Mouse (Mus musculus) retina, embryonic 14.5 days (tissue): Measurements from ENCODE around the gene Xpnpep1.

Experiments used
- DNase-seq: peaks from one replicate; pipeline ENCODE4 v3.0.0-alpha.2; 2015; ENCODE audit warnings: low spot score

The Xpnpep1 gene

GRCm38 (mm10) chr19:53040164-53041132, at the start of gene Xpnpep1:
Gene Xpnpep1, minus strand, starts transcription at chr19:53040214.
- DNase-seq, result no peak

DNA sequence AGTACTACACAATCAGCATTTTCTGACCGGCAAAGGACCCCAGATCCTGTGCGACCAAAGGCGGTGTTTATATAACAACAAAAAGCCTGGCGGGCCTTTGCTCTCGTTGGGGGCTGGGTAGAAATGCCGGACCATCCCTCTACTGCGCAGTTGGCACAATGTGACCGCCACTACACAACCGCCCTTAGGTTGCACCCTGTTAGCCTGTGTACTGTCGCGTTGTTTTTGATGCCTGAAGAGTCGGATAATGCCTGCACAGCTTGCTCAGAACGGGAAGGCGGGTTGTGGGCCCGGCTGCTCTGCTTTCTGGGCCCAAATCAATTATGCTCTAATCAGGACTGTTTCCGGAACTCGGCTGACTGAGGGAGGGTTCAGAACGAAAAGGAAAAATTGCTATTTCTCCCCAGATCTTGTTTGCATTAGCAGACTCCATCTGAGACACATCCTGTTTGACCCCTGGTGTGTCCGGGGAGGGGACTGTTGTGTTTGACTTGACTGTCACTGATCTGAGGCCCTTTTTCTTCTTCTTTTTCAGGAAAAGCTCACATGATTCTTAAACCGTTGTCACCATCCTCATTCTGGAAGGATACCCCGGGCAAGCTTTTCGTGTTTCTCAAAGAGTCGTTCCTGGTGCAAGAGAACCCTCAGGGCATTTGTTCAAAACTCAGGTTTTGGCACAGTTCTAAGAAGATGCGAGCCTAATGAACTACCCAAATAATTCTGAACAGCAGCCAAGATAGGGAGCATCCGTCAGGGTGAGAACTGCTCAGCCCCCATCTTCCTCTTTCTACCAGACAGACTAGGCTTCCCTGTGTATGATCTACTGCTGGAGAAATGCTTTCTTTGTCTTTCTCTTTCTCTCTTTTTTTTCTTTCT, 47.5 kb upstream of the Xpnpep1 start:
- no peak for DNase-seq

DNA sequence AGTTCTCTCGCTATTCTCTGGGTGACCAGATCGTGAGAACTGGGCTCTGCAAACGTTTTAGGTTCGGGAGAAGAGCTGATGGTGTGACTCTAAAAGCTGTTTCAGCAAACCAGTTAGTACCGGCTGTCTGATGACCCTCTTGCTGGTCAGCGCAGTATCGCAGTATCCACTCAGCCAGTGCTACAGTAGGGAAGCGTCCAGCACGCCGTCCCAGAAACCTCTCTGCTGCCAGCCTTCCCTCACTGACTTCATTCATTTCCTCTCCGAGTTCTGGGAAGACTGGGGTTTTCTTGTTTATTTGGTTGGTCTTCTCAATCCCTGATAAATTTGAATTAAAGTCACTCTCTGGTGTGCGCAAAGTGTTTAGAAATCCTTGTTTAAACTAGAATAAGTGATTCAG, 46.8 kb upstream of the Xpnpep1 start:
- DNase-seq, result no peak

DNA sequence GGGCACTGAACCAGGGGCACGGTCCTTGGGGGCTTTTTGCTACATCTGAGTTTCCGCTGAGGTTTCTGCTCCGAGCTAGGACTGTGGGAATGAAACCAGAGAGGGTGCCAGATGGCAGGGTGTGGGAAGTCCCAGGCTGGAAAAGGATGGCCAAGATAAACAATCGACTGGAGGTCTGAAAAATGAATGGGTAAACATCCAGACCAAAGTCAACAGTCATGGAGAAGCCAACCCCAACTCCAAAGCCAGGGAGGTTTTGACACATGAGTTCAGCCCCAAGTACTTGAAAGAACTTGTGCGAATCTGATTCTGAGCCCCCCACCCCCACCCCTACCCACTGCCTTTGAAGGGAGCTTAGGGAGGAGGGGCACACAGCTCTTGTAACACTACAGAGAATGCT, 44.7 kb upstream of the Xpnpep1 start:
- DNase-seq, result no peak

DNA sequence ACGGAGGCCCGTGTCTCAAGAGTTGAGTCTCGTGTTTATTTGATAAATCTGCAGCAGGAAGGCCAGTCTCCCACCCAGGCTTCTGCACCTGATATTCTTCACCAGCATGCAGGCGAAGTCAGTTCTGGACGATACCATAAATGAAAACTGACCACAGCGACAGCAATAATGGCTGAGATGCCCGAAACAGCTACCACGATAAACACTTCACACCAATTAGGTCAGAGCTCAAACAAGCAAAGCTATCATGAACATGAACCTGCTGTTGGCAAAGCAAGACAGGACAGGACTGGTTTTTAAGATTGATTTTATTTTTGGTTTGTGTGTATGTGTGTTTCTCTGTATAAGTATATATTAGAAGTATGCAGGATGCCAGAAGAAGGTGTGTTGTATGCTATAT, 42.8 kb upstream of the Xpnpep1 start:
- no peak for DNase-seq

GRCm38 (mm10) chr19:53081339-53081738, 41.3 kb upstream of the Xpnpep1 start:
- DNase-seq, result no peak

DNA sequence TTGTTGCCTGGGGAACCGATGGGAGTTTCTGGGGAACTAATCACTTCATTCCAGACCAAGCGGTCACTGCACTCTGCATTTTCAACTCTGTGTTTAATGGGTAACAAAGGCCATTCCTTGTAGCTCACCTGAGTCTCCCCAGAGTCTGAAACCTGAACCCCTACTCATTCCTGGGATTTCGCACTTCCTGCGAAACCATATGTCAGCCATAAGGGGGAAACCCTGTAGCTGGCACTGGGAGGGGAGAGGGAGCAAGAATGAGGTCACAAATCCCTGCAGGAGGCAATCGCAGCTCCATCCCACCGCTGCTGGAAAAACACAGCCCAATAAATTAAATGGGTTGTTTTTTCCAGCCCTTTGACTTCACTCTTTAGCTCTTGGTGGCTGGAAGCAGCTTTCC, 40.9 kb upstream of the Xpnpep1 start:
- DNase-seq, result no peak

DNA sequence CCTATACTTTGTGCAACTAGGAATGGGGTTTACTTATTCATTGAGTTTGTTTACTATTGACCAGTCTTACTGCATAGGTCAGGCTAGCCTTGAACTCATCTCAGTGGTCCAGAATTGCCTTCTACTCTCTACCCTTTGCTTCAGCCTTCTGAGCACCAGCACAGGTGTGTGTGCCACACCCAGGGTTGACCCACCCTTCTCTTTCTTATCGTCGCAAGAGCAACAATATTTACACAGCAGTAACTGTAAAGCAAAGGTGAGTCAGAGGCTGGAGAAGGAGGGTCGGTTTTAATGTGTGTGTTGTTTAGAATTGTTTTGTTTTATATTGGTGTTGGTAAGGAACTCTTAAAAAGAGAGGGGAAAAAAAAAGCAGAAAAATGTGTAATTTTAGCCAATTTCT, 40.5 kb upstream of the Xpnpep1 start:
- DNase-seq, result no peak

- no peak for DNase-seq
Observed at GRCm38 (mm10) chr19:53080026-53080425, 40.0 kb upstream of the Xpnpep1 start.

GRCm38 (mm10) chr19:53078271-53079085, 38.5 kb upstream of the Xpnpep1 start:
- DNase-seq, result no peak

GRCm38 (mm10) chr19:53077278-53077677, 37.3 kb upstream of the Xpnpep1 start:
- no peak for DNase-seq

DNA sequence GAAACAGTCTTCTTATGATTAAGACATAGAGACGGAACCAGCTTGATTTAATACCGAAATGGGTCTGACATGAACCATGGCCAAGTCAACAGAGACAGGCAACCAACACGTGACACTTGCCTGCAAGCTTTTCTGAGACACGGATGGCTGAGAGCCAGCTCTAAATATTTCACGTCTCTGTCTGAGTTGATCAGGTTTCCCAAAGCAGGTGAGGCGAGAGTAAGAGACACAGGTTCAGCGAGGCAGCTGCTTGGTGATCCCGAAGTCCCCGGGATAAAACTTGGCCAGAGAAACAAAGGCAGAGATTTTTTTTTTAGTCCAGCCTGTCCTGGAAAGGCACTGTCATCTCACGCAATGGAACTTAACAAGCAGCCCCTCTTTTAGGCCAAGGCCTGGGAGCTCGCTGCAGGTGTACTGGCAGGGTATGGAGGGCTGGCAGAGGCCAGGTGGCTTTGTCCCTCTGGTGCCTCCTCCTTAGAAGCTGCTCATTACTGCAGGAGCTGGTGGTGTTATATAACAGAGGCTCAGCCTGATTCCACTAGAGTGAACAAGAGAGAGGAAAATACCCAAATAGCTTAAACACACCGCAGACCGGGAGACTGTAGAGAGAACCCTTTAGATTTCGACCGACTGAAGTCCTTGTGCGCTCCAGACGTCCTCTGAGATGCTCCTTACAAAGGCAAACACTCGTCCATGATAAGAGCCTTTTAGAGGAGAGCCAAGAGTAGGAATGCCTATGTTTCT, 36.4 kb upstream of the Xpnpep1 start:
- DNase-seq, result no peak

DNA sequence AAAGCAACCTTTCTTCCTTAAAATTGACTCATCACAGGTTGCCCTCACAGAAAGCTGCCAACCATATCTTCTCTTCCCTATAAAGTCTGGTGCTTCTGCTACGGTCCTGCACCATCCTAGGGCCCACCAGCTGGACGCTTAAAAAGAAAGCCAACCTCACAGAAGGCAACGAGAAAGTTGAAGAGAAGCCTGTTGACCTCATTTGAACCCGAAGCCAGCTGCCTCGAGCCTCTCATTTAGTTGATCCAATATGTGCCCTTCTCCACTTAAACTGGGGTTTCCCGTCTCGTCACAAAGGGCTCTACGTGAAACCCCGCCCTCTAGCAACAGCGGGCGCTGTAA, 35.9 kb upstream of the Xpnpep1 start:
- DNase-seq, result no peak

- no peak for DNase-seq
Observed at GRCm38 (mm10) chr19:53074899-53075722, 35.1 kb upstream of the Xpnpep1 start.

- DNase-seq, result no peak
Observed at GRCm38 (mm10) chr19:53073521-53073920, 33.5 kb upstream of the Xpnpep1 start.

DNA sequence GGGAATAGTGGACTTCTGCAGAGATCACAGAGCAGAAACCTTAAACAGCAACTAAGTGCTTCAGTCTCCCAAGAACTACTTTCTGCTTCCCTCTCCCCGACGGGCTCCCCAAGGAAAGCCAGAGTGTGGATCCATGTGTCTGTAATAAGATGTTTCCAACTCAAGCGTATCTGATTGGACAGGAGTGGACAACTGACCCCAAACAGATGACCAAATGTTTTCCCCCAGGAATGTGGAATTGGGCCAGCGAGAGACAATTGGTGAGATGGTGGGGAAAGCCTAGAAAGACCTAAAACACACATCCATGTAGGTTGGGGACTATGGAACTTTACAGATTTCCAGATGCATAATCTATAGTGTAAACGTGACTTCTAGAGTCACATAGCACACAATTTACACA, 32.4 kb upstream of the Xpnpep1 start:
- DNase-seq, result no peak

DNA sequence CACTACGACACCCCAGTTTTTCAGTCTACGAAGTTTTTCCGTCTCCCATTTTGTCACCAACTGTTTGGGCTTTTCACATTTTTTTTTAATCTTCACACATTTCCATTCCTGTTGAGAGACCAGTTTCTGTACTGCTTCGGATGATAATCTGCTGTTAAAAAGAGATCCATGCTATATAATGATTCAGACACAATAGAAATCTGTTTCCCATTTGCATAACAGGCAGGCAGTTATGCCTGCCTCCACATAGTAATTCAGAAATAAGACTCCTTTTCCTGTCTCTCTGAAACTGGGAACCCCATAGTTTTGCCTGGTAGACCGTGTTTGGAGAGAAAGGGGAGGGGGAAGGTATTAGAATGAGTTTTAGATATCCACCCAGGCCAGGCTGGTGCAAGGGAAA, 31.6 kb upstream of the Xpnpep1 start:
- no peak for DNase-seq

DNA sequence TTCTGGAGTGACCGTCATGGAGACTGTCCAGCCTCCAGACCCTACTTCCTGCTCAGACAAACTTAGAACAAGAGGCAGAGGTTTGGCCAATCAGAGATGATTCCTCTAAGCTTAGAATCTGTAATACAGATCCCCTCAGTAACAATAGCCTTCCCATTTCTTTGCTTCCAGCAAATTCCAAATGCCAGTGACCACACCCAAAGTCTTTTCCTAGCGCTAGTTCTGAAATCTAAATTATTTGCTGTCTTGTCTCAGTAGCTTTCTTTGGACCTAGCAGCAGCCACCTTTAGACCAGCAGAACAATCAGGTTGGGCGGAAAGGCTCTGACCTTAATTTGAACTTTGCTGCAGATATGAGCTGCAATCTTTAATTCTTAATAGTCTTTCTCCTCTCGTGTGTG, 30.9 kb upstream of the Xpnpep1 start:
- DNase-seq, result no peak

DNA sequence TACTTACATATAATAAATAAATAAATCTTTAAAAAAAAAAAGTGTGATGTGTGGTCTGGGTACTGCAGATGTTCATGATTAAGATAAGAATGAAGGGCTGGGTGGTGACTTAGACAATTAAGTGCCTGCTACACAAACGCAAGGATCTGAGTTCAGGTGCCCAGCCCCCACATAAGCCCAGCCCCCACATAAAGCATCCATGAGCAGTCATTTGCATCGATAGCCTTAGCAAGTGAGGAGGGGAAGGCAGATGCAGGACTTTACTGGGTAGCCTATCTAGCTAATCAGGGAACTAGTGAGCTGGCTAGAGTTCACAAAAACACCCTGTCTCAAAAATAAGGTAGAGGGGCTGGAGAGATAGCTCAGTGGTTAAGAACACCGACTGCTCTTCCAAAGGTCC, 29.4 kb upstream of the Xpnpep1 start:
- DNase-seq, result no peak

DNA sequence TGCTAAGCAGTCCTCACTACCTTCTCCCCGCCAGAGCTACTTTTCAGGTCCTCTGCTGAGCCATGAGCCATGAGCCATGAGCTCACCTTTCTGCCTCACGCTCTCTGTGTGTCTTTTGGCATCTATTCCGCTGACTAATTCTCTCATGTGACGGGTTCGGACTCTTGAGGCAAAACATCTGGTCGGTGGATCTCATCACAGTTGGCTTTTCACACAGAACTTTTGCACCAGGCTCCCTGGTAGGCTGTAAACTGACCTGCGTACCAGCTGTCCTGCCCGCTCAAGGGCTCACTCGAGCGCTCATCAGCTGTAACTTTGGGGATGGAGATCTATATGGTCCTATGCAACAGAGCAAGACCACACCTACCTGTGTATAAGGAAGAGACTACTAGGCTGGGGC, 26.9 kb upstream of the Xpnpep1 start:
- no peak for DNase-seq

GRCm38 (mm10) chr19:53066531-53066930, 26.5 kb upstream of the Xpnpep1 start:
- DNase-seq, result no peak
